Mouse (Mus musculus) cerebellum, postnatal 36 days (tissue): ENCODE measurements at regions not wholly inside any gene's neighbourhood (a gene's known extent, or its start where the extent isn't known, plus 50 kb on each side); places are given as distances from the start of the nearest gene placed in this dataset.

Source experiments
- DNase-seq, 2 experiments: peaks; one replicate each; pipeline ENCODE4 v3.0.0; 2021 to 2022; ENCODE audit warnings: mixed read lengths in 2 of 2

DNA sequence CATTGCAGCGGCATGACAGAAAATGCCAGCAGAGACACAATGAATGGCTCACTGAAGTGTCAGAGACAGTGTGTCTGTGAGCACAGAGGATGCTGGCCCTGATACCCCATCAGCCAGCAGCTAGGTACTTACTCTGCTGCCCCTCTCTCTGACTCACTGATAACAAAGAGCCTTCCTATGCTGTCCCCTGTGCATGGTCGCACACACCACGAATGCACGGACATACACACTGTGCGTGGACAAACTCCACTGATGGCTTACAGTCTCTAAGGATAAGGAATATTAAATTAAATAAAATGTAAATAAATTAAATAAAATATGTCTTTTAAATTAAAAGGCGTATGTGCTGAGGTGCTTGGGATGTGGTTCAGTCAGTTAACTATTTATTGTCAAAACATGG lies 438.2 kb downstream of the Rwdd3 start:
- DNase-seq, result no peak

DNA sequence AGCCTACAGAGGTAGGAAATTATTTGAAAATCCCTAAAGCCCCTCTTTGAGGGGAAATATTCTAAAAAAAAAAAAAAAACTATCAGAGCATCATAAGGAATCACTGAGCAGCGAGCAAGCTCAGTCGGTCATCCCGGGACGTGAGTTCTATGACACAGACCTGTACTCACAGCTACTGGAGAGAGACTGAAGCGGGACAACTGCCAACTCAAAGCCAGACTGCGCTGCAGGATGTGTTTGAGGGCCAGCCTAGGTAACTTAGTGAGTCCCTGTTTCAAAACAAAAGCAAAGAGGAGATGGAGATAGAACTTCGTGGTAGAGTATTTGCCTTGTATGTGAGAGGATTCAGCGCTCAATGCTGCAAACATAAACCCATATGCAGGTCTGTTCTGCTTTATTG lies 439.1 kb downstream of the Rwdd3 start:
- DNase-seq, result peak; percentile 60 to 66

DNA sequence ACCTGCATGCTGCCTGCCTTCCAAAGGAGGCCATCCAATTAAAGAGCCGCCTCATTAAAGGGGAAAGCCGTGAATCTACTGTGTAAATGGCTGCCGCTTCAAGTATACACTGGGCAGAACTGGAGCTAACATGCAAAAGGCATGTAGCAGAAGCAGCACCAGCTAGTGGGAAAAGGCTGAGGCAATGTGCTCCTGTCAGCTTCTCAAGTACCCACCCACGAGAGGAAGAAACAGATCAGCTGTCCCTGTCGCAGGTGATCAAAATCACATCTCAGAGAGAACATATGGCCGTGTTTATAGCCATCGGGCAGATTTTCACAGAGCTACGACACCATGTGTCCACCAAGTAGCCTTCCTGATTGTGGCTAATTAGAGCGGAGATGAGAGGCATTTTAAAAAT lies 440.2 kb downstream of the Rwdd3 start:
- peak; percentile 65 to 67 for DNase-seq

DNA sequence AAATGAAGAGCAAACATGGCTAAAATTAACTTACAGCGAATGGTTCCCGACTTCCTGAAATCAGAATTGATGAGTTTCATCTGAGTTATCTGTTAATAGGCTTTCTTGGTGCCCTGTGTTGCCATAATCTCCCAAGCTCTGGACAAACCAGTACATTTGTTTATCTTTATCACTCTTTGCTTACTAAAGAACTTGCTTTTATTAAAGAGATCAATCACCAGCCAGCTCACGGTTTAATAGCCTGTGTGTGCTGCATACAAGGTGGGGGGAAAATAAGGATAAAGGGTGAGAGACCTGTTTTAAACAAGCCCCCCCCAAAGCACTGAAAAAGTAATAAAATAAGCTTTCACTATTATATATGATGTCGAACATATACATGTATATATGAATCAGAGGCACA lies 441.3 kb downstream of the Rwdd3 start:
- DNase-seq, result no peak

DNA sequence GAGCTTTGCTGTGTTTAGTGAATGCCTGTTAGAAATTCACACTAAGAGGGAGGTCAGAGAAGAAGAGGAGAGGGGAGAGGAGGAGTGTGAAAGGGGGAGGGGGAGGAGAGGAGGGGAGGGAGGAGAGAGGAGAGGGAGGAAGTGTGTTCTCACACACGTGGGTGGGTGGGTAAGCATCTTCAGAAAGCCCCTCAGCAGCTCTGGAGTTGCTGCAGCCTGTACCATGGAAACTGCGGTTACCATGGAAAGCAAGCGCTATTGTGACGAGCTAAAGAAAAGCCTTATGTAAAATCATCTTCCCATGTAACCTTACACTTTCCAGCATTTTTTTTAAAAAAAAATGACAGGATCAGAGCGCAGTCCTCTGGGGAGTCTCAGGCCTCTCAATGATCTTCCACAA lies 441.8 kb downstream of the Rwdd3 start:
- no peak for DNase-seq

DNA sequence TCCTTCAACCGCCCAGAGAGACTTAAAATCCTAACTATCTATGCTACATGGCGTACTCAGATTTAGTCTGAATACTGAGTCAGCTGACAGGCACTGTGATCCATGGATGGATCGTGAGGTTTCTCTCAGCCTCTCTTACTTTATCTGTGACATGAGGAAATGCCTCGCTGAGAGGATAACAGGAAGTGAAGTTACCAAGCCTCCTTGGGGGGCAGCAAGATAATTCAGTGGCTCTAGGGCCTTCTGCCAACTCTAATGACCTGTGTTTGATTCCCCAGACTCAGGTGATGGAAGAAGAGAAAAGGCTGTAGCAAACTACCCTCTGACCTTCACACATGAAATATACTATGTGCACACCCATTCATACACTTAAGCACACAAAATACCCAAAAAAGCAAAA lies 486.3 kb downstream of the Rwdd3 start:
- no peak for DNase-seq

DNA sequence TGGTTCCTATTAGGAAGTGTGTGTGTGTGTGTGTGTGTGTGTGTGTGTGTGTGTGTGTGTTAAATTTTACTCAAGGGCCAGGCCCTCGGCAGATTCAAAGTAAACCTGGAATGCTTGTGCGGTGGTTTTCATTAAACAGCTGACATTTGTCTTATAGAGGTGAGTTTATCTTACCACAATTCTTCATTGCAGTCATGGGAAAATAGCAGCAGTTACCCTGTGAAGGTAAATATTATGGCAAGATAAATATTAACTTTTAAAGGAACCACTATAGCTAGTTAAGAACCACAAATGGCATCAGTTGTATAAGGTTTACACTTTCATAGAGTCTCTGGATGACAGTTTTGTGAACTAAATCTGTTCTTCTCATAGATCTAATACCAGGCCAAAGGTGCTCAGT lies 495.6 kb downstream of the Rwdd3 start:
- DNase-seq, result no peak

DNA sequence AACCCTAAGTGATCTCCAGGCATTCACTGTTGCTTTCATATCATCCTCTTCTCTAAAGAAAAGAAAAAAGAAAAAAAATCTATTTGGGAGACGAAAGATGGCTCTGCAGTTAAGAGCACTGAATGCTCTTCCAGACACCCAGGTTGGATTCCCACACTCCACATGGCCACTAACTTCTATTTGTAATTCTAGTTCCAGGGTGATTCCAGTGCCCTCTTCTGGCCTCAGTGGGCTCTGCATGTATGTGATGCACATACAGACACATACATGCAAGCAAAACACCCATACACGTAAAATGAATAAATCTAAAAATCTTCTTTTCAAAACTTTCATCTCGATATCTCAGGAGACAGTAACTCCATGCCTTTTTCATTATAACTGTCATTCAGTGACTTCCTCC lies 502.8 kb downstream of the Rwdd3 start:
- DNase-seq, result no peak

DNA sequence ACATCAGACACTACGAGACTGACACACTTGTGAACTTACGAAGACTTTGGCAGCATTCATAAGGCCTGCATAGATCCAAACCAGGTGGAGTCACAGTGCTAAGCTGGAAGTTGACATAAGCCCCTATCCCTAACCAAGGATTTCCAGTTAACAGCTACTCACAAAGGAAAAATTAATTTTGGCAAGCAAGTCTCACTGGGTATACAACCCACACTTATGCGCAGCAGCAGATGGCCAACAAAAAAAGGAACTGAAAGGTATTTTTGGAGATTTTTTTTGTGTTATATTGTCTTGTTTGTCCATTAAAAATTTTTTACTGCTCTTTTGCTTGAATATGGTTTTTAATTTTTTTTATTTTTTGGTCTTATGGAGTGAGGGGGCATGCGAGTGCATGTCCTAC lies 509.0 kb downstream of the Rwdd3 start:
- no peak for DNase-seq

DNA sequence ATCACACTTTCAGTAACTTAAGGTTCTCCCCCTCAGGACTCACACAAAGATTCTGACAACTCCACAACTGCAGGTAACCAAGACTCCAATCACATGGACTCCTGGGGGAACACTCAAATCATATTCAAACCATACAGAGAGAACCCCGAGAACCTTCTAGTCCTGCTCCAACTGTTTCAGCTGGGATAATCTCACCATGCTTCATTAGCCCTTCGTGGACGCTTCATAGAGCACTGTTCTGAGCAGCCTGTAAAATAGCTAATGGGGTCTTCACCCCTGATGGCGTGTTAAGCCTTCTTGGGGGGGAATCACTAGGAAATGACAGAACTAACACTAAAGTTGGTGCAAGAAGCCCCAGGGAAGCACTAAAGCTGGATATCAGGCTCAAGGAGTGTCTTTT lies 510.7 kb downstream of the Rwdd3 start:
- no peak for DNase-seq

DNA sequence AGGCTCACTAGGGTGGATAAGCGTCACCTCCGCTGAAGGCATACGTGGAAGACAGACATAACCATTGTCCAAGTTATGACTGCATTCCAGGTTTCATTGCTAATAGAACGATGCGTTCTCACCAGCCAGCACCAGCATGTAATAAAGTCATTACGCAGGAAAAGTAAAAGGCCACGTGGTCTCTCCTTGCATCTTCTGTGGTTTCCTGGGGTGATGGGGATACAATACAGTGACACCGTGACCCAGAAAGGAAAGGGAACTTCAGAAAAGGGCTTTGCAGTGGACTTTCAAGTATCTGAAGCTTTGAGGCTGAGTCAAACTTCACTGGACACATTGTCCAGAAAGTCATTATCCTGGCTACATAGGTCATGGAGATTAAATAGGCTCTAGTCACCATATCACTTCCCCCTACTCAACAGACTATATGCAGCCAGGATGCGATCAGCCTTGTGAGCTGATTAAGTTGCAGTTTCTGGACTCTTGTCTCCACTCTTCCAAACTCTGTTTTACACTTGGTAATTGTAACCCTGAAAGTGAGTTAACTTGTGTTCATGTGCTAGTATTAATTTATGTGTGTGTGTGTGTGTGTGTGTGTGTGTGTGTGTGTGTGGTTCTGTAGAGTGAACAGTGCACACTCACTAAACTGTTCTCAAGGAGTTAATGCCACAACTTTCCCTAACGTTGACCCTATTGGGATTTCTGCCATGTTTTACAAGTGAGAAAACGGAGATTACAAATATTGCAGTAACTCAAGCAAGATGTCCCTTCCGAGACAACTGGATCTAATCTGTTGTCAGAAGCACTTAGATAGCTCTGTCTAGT lies 522.2 kb downstream of the Rwdd3 start:
- DNase-seq, result no peak

DNA sequence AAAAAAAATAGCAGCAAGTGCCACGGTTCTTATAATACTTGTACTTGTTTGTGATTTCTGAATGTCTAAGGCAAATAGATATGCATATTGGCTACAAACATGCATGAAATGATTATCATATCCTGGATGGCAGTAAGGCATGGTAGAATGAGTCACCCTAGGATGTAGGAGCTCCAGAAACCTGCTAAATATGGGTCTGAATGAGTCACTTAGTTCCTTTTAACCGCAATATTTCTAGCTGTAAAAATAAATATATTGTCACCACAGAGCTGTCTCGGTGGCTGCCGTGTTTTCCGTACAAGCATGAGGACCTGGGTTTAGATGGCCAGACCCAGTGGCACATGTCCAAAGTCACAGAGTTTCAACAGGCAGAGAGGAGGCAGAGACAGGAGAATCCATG lies 523.1 kb downstream of the Rwdd3 start:
- DNase-seq, result no peak

DNA sequence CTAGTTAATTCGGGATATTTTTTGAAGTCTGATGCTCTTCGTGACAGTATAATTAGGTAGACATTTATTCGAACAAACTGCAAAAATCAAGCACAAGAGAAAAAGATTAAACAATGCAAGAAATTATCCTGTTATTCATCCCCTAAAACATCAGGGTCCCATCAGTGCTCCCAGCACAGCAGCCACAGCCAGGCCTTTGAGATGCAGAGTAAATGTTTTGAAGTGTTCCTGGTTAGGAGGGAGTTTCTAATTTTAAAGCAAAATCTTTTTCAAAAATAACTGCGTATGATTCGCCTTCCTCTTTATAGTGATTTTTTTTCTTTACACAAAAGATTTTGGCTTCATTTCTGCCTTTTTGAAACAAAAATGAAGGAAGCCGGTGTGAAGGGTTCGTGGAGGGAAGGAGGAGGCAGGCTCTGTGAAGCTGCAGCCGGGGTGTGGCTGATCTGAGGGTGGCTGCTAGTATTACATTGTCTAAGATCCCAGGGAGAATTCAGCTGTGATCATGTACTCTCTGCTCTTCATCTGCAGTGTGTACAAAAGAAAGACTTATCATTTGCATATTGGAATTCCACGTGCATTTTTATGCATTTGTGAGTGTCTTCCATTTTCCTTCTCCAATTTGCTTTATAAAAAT lies 534.7 kb downstream of the Rwdd3 start:
- DNase-seq, result no peak

DNA sequence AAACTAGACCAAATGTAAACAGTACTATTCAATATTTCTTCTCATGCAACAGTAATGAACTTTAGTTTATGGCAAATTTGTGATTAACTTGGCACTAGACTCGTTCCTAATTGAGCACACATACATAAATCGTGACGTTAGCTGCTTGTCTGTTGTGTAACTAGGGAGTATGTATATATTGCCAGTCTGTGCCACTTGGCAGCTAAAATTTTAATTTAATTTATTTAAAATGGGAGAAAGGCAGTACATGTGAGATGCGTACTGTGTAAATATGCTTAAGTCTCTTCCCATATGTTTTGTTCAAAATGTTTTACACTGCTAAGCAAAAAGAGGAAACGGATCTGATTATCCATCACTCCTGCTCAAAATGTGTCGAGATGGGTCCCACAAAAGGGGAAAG lies 553.1 kb downstream of the Rwdd3 start:
- no peak for DNase-seq

DNA sequence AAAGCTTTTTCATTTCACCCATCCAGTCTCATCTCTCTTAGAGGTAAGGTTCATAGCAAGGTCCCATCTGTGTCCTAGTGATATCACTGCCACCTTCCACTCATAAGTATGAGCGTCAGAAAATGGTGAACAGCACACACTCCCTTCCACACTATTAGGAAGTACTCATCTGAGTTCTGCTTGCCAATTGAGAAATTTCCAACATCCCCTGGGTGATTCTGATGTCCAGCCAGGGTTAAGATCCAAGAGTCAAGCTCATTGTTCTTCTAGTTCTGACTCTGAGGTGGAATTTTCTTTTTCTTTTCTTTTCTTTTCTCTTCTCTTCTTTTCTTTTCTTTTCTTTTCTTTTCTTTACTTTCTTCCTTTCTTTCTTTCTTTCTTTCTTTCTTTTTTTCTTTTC lies 577.3 kb downstream of the Rwdd3 start:
- peak; percentile 6 to 9 for DNase-seq

DNA sequence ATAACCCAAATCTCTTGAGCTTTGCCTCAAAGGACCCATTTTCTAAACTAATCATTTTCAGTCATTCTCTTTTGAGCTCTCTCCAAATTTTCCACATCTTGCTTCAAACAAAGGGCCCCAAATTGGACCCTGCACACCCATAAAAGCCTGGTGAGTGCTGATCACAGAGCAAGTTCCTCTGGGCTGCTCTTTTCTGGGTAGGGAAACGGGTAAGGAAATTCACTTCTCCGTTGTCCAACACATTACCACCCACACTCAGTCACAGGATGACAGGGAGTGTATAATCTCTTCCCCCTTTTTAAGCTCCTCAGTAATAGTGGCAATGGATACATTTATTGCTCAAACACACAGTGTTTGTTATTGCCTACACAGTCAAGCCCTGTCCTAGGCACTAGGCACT lies 580.3 kb downstream of the Rwdd3 start:
- DNase-seq, result no peak

DNA sequence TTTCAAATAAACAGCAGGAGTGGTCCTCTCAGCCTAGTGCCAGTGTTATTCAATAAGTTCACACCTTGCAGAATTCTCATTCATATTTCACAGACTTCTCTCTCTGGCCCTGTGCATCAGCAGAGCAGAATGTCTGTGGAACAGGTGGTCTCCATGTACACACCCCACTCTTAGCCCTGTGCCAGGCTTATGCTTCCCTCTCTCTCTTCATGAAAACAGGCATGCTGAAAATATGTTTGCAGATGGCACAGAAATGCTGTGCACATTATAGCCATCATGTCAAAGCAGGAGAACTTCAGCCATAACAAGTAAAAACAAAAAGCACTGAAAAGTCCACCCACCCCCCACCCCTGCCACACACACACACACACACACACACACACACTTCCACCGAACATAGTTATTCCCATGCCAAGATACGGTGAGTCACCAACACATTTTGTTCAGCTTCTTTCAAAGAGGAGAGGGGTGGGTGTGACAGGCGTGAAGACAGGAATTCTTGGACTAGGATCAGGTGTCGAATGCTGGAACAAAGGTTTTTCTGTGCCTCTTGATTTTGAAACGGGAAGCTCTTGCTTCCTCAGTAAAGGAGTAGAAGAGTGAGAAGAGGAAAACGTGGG lies 600.6 kb downstream of the Rwdd3 start:
- DNase-seq, result no peak

DNA sequence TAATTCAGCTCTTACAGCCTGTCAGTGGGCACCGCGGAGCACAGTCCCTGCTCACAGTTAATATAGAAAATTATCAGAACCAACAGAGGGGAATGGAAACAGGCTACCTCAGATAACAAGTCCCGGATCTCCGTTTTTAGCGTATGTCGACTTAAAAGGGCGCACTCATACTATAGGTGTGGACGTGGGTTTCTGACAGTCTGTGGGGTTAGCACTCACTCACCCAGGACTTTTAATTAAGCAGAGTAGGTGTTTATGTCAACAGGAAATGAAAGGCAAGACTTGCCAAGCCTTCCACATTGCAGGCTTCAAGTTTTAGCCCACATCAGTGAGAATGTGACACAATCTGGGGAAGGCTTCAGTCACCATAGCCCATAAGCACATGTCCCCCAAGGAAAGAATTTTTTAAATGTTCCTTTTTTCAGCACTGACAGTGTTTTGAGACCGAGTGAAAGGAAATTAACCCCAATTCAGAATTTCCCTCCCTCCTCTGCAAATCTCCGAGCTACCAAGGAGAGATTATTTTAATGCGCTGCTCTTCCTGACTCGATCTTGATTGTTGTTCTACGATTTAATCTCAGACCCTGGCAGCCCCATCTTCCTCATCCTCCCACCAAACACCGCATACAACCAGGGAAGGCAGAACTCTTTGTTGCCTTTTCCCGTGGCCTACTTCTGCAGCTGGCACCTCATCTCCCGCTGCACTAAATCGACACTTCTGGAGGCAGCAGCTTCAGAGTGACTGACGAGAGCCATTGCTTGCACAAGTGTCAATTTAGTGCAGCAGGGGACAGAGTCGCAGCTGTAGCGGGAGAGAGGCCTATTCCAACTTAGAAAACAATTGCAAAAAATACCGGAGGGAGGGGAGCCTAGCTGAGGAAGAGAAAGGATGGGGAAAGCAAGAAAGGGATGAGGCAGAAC lies 629.7 kb downstream of the Rwdd3 start:
- no peak for DNase-seq

DNA sequence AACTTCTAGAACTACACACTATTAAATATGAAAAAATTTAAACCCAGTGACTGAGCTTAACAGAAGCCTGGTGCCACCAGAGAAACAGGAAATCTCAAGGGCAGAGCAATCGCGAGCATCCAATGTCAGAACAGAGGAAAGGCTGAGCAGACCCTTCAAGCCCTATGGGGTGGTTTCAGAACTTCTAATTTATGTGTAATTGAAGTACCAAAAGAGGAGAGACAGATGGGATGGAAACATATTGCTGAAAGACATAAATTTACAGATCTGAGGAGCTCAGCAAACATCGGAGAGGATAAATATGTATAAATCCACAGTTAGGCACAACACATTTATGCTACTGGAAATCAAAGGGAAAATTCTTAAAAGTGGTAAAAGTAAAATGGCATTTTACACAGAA lies 637.6 kb downstream of the Rwdd3 start:
- no peak for DNase-seq

DNA sequence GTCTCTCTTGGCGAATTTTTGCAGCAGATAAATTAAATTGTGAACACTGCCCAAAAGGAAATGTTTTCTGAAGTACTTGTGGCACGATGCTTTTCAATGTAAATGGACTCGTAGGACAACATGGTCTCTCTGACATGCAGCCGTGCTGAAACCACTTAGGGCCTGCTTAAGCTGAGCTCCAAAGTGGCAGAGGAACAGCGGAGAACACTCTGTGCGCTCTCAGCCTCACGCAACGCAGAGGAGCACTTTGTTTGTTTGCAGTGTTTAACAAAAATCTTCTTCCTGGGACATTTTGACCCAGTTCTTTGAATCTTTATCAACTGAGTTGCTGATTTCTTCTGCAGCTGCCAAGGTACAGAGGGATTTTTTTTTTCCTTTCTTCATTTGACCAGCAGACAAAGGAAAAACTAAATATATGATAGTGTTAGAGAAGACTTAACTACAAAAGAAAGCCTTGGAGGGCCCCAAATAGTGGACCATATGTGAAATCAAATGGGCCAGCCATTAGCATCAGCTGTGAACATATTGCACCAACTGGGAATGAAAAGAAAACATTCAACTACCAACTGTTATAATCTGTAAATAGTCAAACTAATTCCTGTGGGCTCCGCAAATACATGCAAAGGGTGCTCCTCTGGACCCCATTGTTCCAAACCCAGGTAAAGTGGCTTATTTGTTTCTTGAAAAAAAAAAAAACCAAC lies 639.5 kb downstream of the Rwdd3 start:
- DNase-seq, result no peak

DNA sequence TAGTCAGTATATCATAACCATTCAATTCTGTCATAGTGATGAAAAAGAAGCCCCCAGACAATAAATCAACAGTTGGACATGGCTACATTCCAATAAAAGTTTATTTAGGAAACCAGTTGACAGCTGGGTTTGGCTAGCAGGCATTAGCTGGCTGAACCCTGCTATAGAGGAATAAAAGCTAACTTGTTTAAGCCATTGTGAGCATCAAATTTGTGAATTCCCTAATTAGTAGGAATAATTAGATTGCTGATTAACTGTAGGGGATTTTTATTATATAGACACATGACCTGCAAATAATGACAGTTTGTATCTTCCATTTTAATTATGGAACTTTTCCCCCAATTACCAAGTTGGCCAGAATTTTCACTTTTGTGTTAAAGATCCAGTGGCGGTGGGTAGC lies 659.8 kb downstream of the Rwdd3 start:
- no peak for DNase-seq

DNA sequence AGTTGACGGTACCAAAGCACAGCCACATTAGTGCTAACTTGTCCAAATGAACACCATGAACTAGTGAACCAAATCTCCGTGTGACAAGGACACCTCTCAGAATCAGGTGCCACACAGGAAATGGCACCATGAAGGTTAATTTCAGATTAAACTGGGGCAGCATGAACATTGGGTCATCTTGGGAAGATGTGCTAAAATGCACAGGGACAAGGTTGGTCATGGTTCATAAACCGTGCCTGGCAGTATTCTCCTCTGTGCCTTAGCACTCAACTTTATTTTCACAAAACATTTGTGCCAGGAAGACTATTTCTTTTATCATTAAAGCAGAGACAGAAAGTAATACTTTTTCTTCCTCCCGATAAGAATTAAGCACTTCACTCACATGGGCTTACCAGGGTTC lies 672.6 kb downstream of the Rwdd3 start:
- no peak for DNase-seq

DNA sequence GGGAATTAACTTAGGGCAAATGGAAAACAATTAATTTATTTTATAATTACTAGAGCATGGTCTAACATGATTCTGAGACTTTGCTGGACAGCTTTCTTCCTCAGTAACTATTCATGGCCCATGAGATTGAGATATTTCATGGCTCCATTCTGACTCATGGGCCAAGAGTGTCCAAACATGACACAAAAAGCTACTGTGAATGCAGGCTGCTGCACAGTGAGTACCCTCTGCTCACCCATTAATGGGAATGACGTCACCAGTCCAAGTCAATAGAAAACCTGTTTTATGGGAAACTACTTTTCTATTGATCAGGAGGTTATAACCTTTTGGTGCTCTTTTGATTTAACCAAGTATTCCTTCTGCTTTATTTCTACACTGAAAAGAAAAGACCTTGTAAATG lies 693.6 kb downstream of the Rwdd3 start:
- DNase-seq, result no peak
